In genomic region chr11:110111137-110111536, GRCm38 (mm10) we compare ENCODE assay signal across 16 mouse cellular contexts. TPM values are rescaled to one million over a fixed set of nuclear protein-coding genes. Genes with fewer than 3 reads are reported as not detected.
A peak's percentile ranks its signal among the peaks of the same experiment; 100 is the strongest.
DNase-seq lines count a peak whose midpoint lies in the region; ATAC-seq and TF ChIP-seq lines count a peak whose summit lies in the region.
"Had no signal": no experiment of that assay in that cellular context is flagged by ENCODE, and none has a peak within 500 bp of the region (broad histone marks: within the 10 kb centered on the region; RNA-seq: fewer than 3 reads in every experiment).

No protein-coding gene starts in this region.

- TF ChIP-seq EP300 in stomach, postnatal 0 days (optimal IDR thresholded peaks at IDR 0.05) = no peak

- H3K9me3 ChIP-seq in intestine, postnatal 0 days (ENCODE audit: control insufficient read depth) = no peaks in the 10 kb centered on the region
- H3K9me3 ChIP-seq in intestine, embryonic 16.5 days (ENCODE audit: control insufficient read depth, low read length) = no peaks in the 10 kb centered on the region
- no peaks in the 10 kb centered on the region for H3K9me3 ChIP-seq in midbrain, postnatal 0 days (ENCODE audit: low read length)
- no peaks in the 10 kb centered on the region for H3K9me3 ChIP-seq in midbrain, embryonic 13.5 days
- no peaks in the 10 kb centered on the region for H3K9me3 ChIP-seq in stomach, postnatal 0 days (ENCODE audit: control insufficient read depth, low read length)
- H3K9me3 ChIP-seq: embryonic facial prominence, embryonic 13.5 days; hindbrain, embryonic 15.5 days; liver, embryonic 12.5 days; midbrain, embryonic 10.5 days had no signal

- no peak overlapping the region for H3K4me3 ChIP-seq in intestine, postnatal 0 days (ENCODE audit: low read depth, low read length)
- H3K4me3 ChIP-seq in intestine, embryonic 16.5 days (ENCODE audit: low read length) = no peak overlapping the region
- no peak overlapping the region for H3K4me3 ChIP-seq in midbrain, postnatal 0 days (ENCODE audit: low read depth, low read length)
- no peak overlapping the region for H3K4me3 ChIP-seq in midbrain, embryonic 13.5 days (replicated peaks)
- no peak overlapping the region for H3K4me3 ChIP-seq in stomach, postnatal 0 days (ENCODE audit: low read depth, low read length)
- H3K4me3 ChIP-seq: embryonic facial prominence, embryonic 13.5 days; hindbrain, embryonic 15.5 days; liver, embryonic 12.5 days; midbrain, embryonic 10.5 days had no signal

- H3K36me3 ChIP-seq in intestine, postnatal 0 days (ENCODE audit: control insufficient read depth, insufficient read depth) = no peaks in the 10 kb centered on the region
- no peaks in the 10 kb centered on the region for H3K36me3 ChIP-seq in intestine, embryonic 16.5 days (ENCODE audit: control insufficient read depth, insufficient read depth, low read length)
- no peaks in the 10 kb centered on the region for H3K36me3 ChIP-seq in midbrain, postnatal 0 days (ENCODE audit: insufficient read depth, low read length)
- no peaks in the 10 kb centered on the region for H3K36me3 ChIP-seq in midbrain, embryonic 13.5 days
- no peaks in the 10 kb centered on the region for H3K36me3 ChIP-seq in stomach, postnatal 0 days (ENCODE audit: control insufficient read depth, insufficient read depth, low read length)
- H3K36me3 ChIP-seq: embryonic facial prominence, embryonic 13.5 days; hindbrain, embryonic 15.5 days; liver, embryonic 12.5 days; midbrain, embryonic 10.5 days had no signal

- 43% methylated on average over 4 of the region's 4 CpGs for WGBS in intestine, postnatal 0 days
- 57% methylated on average over 4 of the region's 4 CpGs for WGBS in intestine, embryonic 16.5 days
- 58% methylated on average over 4 of the region's 4 CpGs for WGBS in midbrain, postnatal 0 days
- WGBS in midbrain, embryonic 13.5 days = 69% methylated on average over 4 of the region's 4 CpGs
- WGBS in stomach, postnatal 0 days = 47% methylated on average over 4 of the region's 4 CpGs

- peak; percentile 72 for TF ChIP-seq CTCF in intestine, postnatal 0 days (IDR thresholded peaks at IDR 0.05; ENCODE audit: low read depth)
- peak; percentile 84 for TF ChIP-seq CTCF in midbrain, postnatal 0 days (IDR thresholded peaks at IDR 0.05)
- peak; percentile 67 for TF ChIP-seq CTCF in stomach, postnatal 0 days (IDR thresholded peaks at IDR 0.05; ENCODE audit: low read depth)

- peak; percentile 1 for DNase-seq in cerebellum, adult 11 months
- no peak for DNase-seq in cerebellum, adult 11-12 months
- peak; percentile 58 for DNase-seq in midbrain, postnatal 0 days (ENCODE audit: low spot score)
- DNase-seq in stomach, postnatal 0 days (ENCODE audit: low spot score) = no peak
- DNase-seq in adrenal gland, postnatal 25 days = no peak
- DNase-seq: heart, adult 18-20 months; kidney, postnatal 36 days; spleen, adult 18-20 months; thymus, postnatal 25 days had no signal

- H3K27me3 ChIP-seq in intestine, postnatal 0 days (replicated peaks; ENCODE audit: control insufficient read depth, insufficient read depth, low read length) = no peaks in the 10 kb centered on the region
- no peaks in the 10 kb centered on the region for H3K27me3 ChIP-seq in intestine, embryonic 16.5 days (replicated peaks; ENCODE audit: control insufficient read depth, insufficient read depth, low read length)
- no peaks in the 10 kb centered on the region for H3K27me3 ChIP-seq in midbrain, postnatal 0 days (ENCODE audit: insufficient read depth, low read length)
- no peaks in the 10 kb centered on the region for H3K27me3 ChIP-seq in midbrain, embryonic 13.5 days
- H3K27me3 ChIP-seq in stomach, postnatal 0 days (ENCODE audit: control insufficient read depth, insufficient read depth, low read length) = no peaks in the 10 kb centered on the region
- H3K27me3 ChIP-seq: embryonic facial prominence, embryonic 13.5 days; hindbrain, embryonic 15.5 days; liver, embryonic 12.5 days had no signal

- ATAC-seq in intestine, postnatal 0 days = no peak
- no peak for ATAC-seq in intestine, embryonic 16.5 days
- ATAC-seq in midbrain, postnatal 0 days (ENCODE audit: low FRiP score) = no peak
- no peak for ATAC-seq in midbrain, embryonic 13.5 days
- no peak for ATAC-seq in stomach, postnatal 0 days (ENCODE audit: low FRiP score, low TSS enrichment)
- ATAC-seq: liver, embryonic 12.5 days had no signal

- no peak overlapping the region for H3K4me2 ChIP-seq in intestine, postnatal 0 days (replicated peaks; ENCODE audit: low read depth)
- H3K4me2 ChIP-seq in intestine, embryonic 16.5 days (ENCODE audit: low read depth, low read length) = no peak overlapping the region
- no peak overlapping the region for H3K4me2 ChIP-seq in midbrain, postnatal 0 days (ENCODE audit: low read depth, low read length, poor library complexity, severe bottlenecking)
- no peak overlapping the region for H3K4me2 ChIP-seq in midbrain, embryonic 13.5 days (replicated peaks)
- no peak overlapping the region for H3K4me2 ChIP-seq in stomach, postnatal 0 days (replicated peaks; ENCODE audit: low read depth)
- H3K4me2 ChIP-seq: embryonic facial prominence, embryonic 13.5 days; hindbrain, embryonic 15.5 days; liver, embryonic 12.5 days had no signal

- H3K27ac ChIP-seq in intestine, postnatal 0 days (ENCODE audit: low read depth, low read length) = no peak overlapping the region
- H3K27ac ChIP-seq in intestine, embryonic 16.5 days (ENCODE audit: low read length) = no peak overlapping the region
- no peak overlapping the region for H3K27ac ChIP-seq in midbrain, postnatal 0 days (ENCODE audit: low read depth, low read length)
- H3K27ac ChIP-seq in midbrain, embryonic 13.5 days = no peak overlapping the region
- no peak overlapping the region for H3K27ac ChIP-seq in stomach, postnatal 0 days (replicated peaks)
- H3K27ac ChIP-seq: embryonic facial prominence, embryonic 13.5 days; hindbrain, embryonic 15.5 days; liver, embryonic 12.5 days; midbrain, embryonic 10.5 days had no signal

- no peaks in the 10 kb centered on the region for H3K4me1 ChIP-seq in intestine, postnatal 0 days (replicated peaks; ENCODE audit: control insufficient read depth, insufficient read depth, low read length)
- no peaks in the 10 kb centered on the region for H3K4me1 ChIP-seq in intestine, embryonic 16.5 days (ENCODE audit: control insufficient read depth, insufficient read depth, low read length)
- H3K4me1 ChIP-seq in midbrain, postnatal 0 days (ENCODE audit: insufficient read depth, low read length) = no peaks in the 10 kb centered on the region
- no peaks in the 10 kb centered on the region for H3K4me1 ChIP-seq in midbrain, embryonic 13.5 days (replicated peaks)
- no peaks in the 10 kb centered on the region for H3K4me1 ChIP-seq in stomach, postnatal 0 days (replicated peaks; ENCODE audit: control insufficient read depth, insufficient read depth)
- H3K4me1 ChIP-seq: embryonic facial prominence, embryonic 13.5 days; hindbrain, embryonic 15.5 days; liver, embryonic 12.5 days; midbrain, embryonic 10.5 days had no signal

- H3K9ac ChIP-seq in intestine, postnatal 0 days (ENCODE audit: low read depth, low read length) = no peak overlapping the region
- no peak overlapping the region for H3K9ac ChIP-seq in intestine, embryonic 16.5 days (ENCODE audit: low read depth, low read length)
- H3K9ac ChIP-seq in midbrain, postnatal 0 days (replicated peaks; ENCODE audit: low read length, poor library complexity, severe bottlenecking) = no peak overlapping the region
- no peak overlapping the region for H3K9ac ChIP-seq in midbrain, embryonic 13.5 days (replicated peaks)
- H3K9ac ChIP-seq in stomach, postnatal 0 days (ENCODE audit: low read length) = no peak overlapping the region
- H3K9ac ChIP-seq: embryonic facial prominence, embryonic 13.5 days; hindbrain, embryonic 15.5 days; liver, embryonic 12.5 days had no signal

RNA-seq across cellular contexts. Expression of gene Abca8a, which starts 15.4 kb away (rescaled TPM):
- polyA plus RNA-seq in intestine, postnatal 0 days (2015; fragmentation: Nextera tagmentation; extraction: Ambion mirVana) = 1.2 and 1.5 TPM in 2 replicates
- 0.67 and 0.89 TPM in 2 replicates for polyA plus RNA-seq in intestine, embryonic 16.5 days (2015; fragmentation: Nextera tagmentation; extraction: Ambion mirVana)
- 0.71 and 8.3 TPM in 2 replicates for total RNA-seq in midbrain, postnatal 0 days (2014; rRNA removed)
- 0.37 and 0.39 TPM in 2 replicates for polyA plus RNA-seq in midbrain, postnatal 0 days (2015; fragmentation: Nextera tagmentation; extraction: Ambion mirVana)
- 0.24 and 0.31 TPM in 2 replicates for polyA plus RNA-seq in midbrain, embryonic 13.5 days (2015; fragmentation: Nextera tagmentation; extraction: Ambion mirVana)
- polyA plus RNA-seq in stomach, postnatal 0 days (2015; fragmentation: Nextera tagmentation; extraction: Ambion mirVana) = 3.4 and 4.2 TPM in 2 replicates
- total RNA-seq in adrenal gland, postnatal 25 days (2021) = 25.2 and 37.6 TPM in 2 replicates
- polyA plus RNA-seq: midbrain, embryonic 10.5 days had no signal

RNA-seq across cellular contexts. Expression of gene Abca9, which starts 56.9 kb away (rescaled TPM):
- 0.57 and 0.77 TPM in 2 replicates for polyA plus RNA-seq in intestine, postnatal 0 days (2015; fragmentation: Nextera tagmentation; extraction: Ambion mirVana)
- 0.95 and 1.1 TPM in 2 replicates for polyA plus RNA-seq in intestine, embryonic 16.5 days (2015; fragmentation: Nextera tagmentation; extraction: Ambion mirVana)
- total RNA-seq in midbrain, postnatal 0 days (2014; rRNA removed) = 8.5 and 9.8 TPM in 2 replicates
- 2.3 and 2.4 TPM in 2 replicates for polyA plus RNA-seq in midbrain, postnatal 0 days (2015; fragmentation: Nextera tagmentation; extraction: Ambion mirVana)
- 2.8 and 3.0 TPM in 2 replicates for polyA plus RNA-seq in midbrain, embryonic 13.5 days (2015; fragmentation: Nextera tagmentation; extraction: Ambion mirVana)
- 1.0 TPM in 2 replicates for polyA plus RNA-seq in stomach, postnatal 0 days (2015; fragmentation: Nextera tagmentation; extraction: Ambion mirVana)
- 10.4 and 13.3 TPM in 2 replicates for total RNA-seq in adrenal gland, postnatal 25 days (2021)

Comparison
In these comparisons a context has a peak if more than half of its experiments do, and no peak if none do; other contexts are left out.
1. DNase-seq: peak in cerebellum, adult 11 months (single experiment) and midbrain, postnatal 0 days (single experiment); none in cerebellum, adult 11-12 months (single experiment), stomach, postnatal 0 days (single experiment) and adrenal gland, postnatal 25 days (single experiment).
2. Peak in every context shown above with its lines, with median percentiles within 50 percentile points of each other: CTCF ChIP-seq.